Mouse (Mus musculus) left cerebral cortex, adult 8-10 months (tissue): Measurements from ENCODE around the gene Myt1l. TPM values are rescaled to one million over a fixed set of nuclear protein-coding genes. Genes with fewer than 3 reads are reported as not detected.

Experiments
- DNase-seq, 2 experiments: peaks; one replicate each; pipeline ENCODE4 v3.0.0; 2022; ENCODE audit warnings: low spot score in 2 of 2
- total RNA-seq, 4 experiments: library from RNA; stranded (reverse); gene quantifications; 2 replicates each; pipeline ENCODE4 v1.2.4; 2022

Myt1l gene
- total RNA-seq, 4 experiments from 2014 or later, result 214 to 238 (median 221) TPM

DNA sequence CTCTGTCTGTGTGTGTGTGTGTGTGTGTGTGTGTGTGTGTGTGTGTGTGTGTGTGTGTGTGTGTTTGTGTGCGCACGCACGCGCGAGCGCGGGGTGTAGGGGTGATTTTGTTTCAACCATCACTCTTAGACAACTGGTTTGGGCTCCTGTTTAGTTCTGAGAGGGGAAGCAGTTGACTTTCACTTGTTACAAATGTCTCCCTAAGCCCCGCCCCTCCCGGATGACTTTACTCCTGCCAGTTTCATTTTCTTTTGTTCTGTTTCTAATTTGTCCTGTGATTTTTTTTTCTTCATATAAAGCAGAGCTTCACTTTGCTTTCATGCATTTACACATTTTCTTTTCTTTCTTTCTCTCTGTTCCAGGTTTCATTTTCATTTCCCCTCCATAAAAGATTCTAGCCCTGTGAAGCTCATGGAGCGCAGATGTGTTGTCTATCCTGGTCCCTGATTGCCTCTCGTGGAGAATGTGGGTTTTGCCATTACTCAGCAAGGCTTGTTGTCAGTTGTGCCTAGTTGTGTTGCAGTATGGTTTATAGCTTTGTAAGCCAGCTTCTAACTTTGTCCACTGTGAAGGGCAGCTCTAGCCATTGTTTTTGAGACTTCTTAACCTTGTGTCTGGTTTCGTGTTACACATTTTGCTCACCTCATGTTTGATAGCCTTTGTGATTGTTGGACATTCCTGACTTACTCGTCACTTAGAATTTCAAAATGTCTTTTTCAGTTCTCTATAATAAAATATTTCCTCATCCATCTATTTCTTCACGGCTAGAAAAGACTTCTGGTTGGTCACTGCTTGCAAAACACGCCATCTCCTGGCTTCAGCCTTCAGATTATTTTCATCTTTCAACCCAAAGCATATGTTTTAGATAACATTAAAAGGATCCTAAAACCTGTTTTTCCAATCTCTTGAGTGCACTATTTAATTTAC lies 184.9 kb downstream of the Myt1l start:
- no peak for DNase-seq

- peak in 1 of 2 experiments; percentile 87 for DNase-seq
Observed at GRCm38 (mm10) chr12:29723722-29724338, 195.6 kb downstream of the Myt1l start.

- no peak for DNase-seq
Observed at GRCm38 (mm10) chr12:29728294-29728693, 200.1 kb downstream of the Myt1l start.

GRCm38 (mm10) chr12:29740346-29741025 lies 212.3 kb downstream of the Myt1l start:
- peak; percentile 36 to 82 for DNase-seq

GRCm38 (mm10) chr12:29741181-29741580 lies 213.0 kb downstream of the Myt1l start:
- DNase-seq, result no peak

- DNase-seq, result no peak
Observed at GRCm38 (mm10) chr12:29750604-29751128, 222.5 kb downstream of the Myt1l start.

DNA sequence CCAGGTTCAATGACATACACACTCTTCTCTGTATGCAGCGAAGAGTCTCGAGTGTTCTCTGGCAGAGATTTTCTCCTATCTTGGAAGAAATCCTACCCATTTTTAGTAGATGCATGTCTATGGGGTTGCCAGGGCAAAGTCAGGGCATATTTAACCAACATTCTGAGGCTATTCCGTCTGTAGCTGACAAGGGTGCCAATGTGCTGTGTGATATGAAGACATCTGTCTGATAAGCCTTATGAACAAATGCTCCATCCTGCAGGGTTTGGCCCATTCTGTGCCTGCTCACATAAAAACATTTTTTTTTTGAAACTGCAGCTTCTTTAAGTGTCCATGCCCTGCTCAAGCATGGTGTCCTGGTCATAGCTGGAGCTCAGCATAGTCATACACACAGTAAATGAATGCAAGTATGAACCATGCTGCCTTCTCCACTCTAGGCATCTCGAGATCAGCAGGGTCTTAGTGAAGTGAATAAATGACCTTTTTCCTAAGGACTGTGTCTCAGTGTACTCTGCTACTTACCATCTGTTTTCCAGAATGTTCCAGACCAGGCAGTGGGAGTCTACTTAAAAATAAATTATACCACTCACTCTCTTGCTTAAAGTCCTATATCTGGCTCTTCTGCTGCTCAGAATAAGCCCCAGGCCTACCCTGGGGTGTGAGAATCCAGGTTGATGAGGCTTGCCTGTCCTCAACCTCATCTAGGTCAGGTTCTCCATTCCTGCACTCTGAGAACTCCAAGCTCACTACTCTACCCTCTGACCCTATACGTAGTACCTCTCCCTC lies 227.1 kb downstream of the Myt1l start:
- DNase-seq, result no peak

DNA sequence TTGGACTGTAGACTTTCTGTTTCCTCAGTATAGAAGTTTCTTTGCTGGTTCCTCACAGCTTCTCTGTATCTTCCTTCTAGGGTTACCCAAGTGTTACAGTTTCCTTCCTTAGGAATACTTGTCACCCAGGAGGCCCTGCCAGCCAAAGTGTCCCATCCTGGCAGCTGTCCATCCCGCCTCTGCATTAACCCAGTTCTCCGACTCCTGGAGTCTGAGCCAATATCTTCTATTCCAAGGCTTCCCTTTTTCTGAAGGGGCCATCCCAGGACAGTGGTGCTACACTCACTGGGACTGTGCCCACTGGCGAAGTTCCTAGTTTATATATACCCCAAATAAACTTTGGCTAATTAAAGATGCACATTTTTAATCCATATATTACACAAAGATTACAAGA lies 227.7 kb downstream of the Myt1l start:
- peak in 1 of 2 experiments; percentile 33 for DNase-seq

- DNase-seq, result no peak
Observed at GRCm38 (mm10) chr12:29760611-29761010, 232.4 kb downstream of the Myt1l start.

- no peak for DNase-seq
Observed at GRCm38 (mm10) chr12:29766158-29766557, 238.0 kb downstream of the Myt1l start.

DNA sequence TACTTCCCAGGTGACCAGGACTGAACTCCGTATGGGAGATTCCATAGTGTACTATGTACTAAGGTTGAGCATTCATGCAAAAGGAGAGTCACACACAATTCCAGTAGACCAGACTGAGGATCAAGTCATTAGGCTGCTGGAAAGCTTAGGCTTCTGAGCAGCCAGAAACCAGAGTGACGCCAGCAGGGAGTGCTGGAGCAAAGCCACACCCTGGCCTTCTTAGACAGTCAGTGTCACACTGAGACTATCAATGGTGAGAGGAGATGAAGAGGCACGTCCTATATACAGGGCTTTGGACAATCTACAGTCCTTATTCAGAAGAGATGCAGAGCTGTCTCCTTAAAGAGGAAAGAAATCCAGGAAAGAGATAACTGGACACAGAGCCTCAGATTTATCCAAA lies 243.6 kb downstream of the Myt1l start:
- DNase-seq, result no peak

DNA sequence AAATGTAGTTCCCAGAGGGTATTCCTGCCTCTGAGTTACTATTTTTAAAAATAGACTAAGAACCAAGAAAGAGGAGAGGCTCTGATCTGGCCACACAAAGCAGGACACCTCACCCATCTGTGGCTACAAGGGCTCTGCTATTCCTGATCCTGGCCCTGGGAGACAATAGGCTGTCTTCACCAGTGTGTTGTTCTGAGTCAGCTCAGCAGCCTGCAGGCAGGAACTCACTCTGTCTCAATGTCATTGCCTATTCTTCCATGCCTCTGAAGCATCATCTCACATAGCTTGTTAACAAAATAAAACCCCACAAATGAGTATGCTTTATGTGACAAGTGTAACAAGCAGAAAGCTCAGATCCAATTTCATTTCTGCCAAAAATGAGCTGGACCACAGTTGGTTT lies 244.2 kb downstream of the Myt1l start:
- no peak for DNase-seq

GRCm38 (mm10) chr12:29778901-29779300 lies 250.7 kb downstream of the Myt1l start:
- peak in 1 of 2 experiments; percentile 65 for DNase-seq

DNA sequence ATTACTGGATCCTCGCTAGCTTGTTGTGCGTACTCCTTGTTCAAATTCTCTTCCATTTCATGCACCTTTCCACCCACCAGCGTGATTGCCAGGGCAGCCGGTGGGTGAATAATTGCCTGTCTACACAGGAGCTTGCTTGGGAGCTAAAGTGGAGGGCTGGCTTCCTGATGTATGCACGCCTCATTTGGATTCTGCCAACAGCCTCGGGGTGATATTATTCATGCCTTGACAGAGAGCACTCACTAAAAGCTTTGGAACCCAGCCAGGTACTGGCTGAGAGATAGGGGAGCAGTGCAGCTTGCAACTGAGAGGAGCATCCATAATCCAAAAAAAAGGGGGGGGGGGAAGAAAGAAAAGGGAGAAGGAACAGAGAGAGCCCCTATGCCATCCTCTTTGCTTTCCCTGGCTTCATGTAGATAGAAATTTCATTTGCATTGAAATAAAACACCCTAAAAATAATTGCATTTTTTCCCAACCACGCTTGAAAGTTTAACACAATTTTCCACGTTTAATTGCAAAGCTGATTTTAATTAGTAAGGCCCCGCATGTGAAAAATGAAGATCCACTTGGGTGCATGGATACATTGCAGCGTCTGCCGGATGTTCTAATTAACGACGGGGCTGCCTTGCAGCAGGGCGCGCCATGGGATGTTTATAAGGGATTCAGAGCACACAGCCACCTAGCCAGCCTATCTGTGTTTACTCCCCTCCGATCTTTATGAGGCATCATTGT lies 261.3 kb downstream of the Myt1l start:
- DNase-seq, result peak; percentile 42 to 85

- no peak for DNase-seq
Observed at GRCm38 (mm10) chr12:29790051-29790386, 261.8 kb downstream of the Myt1l start.

- no peak for DNase-seq
Observed at GRCm38 (mm10) chr12:29792998-29793397, 264.8 kb downstream of the Myt1l start.

- DNase-seq, result no peak
Observed at GRCm38 (mm10) chr12:29795107-29795673, 267.0 kb downstream of the Myt1l start.

DNA sequence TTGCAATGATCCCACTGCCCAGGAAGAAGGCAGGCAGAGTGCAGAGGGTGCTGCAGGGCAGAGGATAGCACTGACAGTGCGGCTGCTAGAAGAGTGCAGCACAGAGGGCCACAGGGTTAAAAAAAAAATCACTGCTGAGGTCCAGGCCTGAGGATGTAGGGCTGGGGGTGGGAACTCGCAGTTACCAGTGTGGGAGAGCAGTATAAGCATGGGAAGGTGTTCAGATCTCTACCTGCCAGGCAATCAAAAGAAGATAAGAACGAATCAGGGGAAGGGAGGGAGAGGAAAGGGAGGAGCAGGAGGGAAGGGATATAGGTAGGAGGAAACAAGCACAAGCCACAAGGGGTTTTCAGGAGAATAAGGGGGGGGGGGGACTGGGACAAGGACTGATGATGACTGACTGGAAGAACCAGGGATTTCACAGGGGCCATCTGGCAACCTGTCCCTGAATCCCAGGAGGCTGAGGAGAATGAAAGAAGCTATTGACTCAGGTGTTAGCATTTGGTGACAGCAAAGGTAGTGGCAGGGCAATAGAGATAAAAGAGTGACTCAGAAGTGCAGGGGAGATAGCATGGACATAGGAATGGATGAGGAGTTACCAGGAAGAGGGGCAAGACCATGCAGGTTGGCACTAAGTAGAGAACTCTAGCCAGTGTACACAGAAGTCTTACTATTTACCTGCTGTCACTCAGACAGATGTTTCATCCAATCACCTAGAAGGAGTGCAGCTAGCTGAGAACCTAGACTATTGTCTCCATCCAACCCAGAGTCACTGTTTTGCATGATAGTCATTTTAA lies 270.6 kb downstream of the Myt1l start:
- no peak for DNase-seq

GRCm38 (mm10) chr12:29806415-29806814 lies 278.2 kb downstream of the Myt1l start:
- no peak for DNase-seq
